Mouse (Mus musculus): ENCODE results near the gene Carmil2. TPM values are rescaled to one million over a fixed set of nuclear protein-coding genes. Genes with fewer than 3 reads are reported as not detected.
A peak's percentile ranks its signal among the peaks of the same experiment; 100 is the strongest.

Carmil2 gene
- polyA plus RNA-seq, 1 experiment from 2014 or later, result 0.58 TPM

DNA sequence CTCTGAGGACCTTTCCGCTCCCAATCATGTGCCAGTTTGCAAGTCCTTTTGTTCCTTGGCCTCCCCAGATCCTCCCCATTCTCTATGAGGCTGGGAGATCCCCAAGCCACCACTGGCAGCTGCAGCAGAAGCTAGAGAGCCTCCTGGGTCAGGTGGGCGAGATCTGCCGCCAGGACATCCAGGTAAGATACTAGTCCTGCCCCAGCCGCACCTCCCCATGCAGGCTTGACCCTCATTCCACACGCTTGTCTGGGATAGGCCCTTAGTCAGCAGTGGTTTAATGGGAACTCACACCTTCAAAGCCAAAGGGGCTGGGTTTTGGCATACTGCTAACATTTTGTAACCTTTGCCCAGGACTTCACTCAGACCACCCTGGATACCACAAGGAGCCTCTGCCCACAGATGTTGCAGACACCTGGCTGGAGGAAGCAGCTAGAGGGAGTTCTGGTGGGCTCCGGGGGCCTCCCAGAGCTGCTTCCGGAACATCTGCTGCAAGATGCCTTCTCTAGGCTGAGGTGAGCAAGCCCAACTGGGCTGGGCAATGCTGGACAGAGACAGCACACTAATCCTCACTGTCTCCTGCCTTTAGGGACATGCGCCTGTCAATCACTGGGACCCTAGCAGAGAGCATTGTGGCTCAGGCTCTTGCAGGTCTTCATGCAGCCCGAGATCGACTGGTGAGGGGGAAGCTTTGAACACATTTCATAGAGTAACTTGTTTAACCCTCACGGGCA is 6.5 kb downstream of the Carmil2 start:
- no peak for ATAC-seq (ENCODE audit: low FRiP score, low TSS enrichment)
- H3K4me2 ChIP-seq (replicated peaks; ENCODE audit: low read depth), result no peak overlapping the region
- H3K4me3 ChIP-seq (ENCODE audit: low read depth, low read length), result no peak overlapping the region
- no peaks in the 10 kb centered on the region for H3K9me3 ChIP-seq (ENCODE audit: control insufficient read depth, low read length)
- no peak overlapping the region for H3K9ac ChIP-seq (ENCODE audit: low read length)
- no peak for TF ChIP-seq CTCF (IDR thresholded peaks at IDR 0.05; ENCODE audit: low read depth)
- no peak for TF ChIP-seq EP300 (optimal IDR thresholded peaks at IDR 0.05)
- no peaks in the 10 kb centered on the region; the same call in 1 of the 2 replicates for H3K36me3 ChIP-seq (ENCODE audit: control insufficient read depth, insufficient read depth, low read length)
- H3K4me1 ChIP-seq (replicated peaks; ENCODE audit: control insufficient read depth, insufficient read depth), result no peaks in the 10 kb centered on the region; the same call in 1 of the 2 replicates
- WGBS, result 93% methylated on average over 11 of the region's 11 CpGs
- DNase-seq (ENCODE audit: low spot score), result no peak
- H3K27me3 ChIP-seq (ENCODE audit: control insufficient read depth, insufficient read depth, low read length), result no peaks in the 10 kb centered on the region
- no peak overlapping the region for H3K27ac ChIP-seq (replicated peaks)

DNA sequence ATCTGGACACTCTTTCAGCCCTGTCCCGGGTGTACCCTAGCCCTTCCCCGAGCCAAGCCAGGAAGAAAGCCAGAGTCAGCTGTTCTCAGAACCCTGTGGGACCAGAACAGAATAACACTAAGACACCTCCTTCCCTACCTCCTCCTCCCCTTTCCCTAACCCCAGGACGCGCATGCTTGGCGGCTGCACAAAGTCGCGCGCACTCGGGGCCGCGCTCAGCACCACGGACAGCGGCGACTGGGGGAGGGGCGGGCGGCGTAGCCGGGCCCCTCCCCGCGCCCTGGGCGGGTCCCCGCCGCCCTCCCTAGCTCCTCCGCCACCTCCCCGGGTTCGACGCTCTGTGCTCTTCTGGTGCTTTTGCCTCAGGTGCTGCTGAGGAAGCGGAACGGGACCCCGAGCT is 7.6 kb downstream of the Carmil2 start:
- DNase-seq (ENCODE audit: low spot score), result peak; percentile 74
- ATAC-seq (ENCODE audit: low FRiP score, low TSS enrichment), result peak; percentile 57; the same call in 1 of the 2 replicates

GRCm38 (mm10) chr8:105694051-105694799 is 8.2 kb downstream of the Carmil2 start:
- peak; percentile 28; the same call in 1 of the 2 replicates for ATAC-seq (ENCODE audit: low FRiP score, low TSS enrichment)
- Histone ChIP-seq H3K4me1 (replicated peaks; ENCODE audit: control insufficient read depth, insufficient read depth) (no peaks in the 10 kb centered on the region; the same call in 1 of the 2 replicates), H3K27me3 (ENCODE audit: control insufficient read depth, insufficient read depth, low read length) (no peaks in the 10 kb centered on the region), H3K9ac (ENCODE audit: low read length) (peak overlapping the region; percentile 45), H3K27ac (replicated peaks) (no peak overlapping the region), H3K4me2 (replicated peaks; ENCODE audit: low read depth) (peak overlapping the region; percentile 91), H3K9me3 (ENCODE audit: control insufficient read depth, low read length) (no peaks in the 10 kb centered on the region), H3K4me3 (ENCODE audit: low read depth, low read length) (peak overlapping the region; percentile 45), H3K36me3 (ENCODE audit: control insufficient read depth, insufficient read depth, low read length) (peaks cover 5% of the 10 kb centered on the region; the same call in 1 of the 2 replicates)
- peak; percentile 39 for DNase-seq (ENCODE audit: low spot score)
- WGBS, result 17% methylated on average over 40 of the region's 40 CpGs
- peak; percentile 17; the same call in 1 of the 2 replicates for TF ChIP-seq CTCF (IDR thresholded peaks at IDR 0.05; ENCODE audit: low read depth)
- no peak for TF ChIP-seq EP300 (optimal IDR thresholded peaks at IDR 0.05)

More for the DNA sequence above, 7.6 kb downstream of the Carmil2 start:
- WGBS, result 3% methylated on average over 26 of the region's 30 CpGs
- TF ChIP-seq EP300 (optimal IDR thresholded peaks at IDR 0.05) (no peak), CTCF (IDR thresholded peaks at IDR 0.05; ENCODE audit: low read depth) (no peak)
- peak overlapping the region; percentile 91 for H3K4me2 ChIP-seq (replicated peaks; ENCODE audit: low read depth)
- no peak overlapping the region for H3K27ac ChIP-seq (replicated peaks)
- H3K9ac ChIP-seq (ENCODE audit: low read length), result peak overlapping the region; percentile 45
- H3K9me3 ChIP-seq (ENCODE audit: control insufficient read depth, low read length), result no peaks in the 10 kb centered on the region
- peaks cover 2% of the 10 kb centered on the region; the same call in 1 of the 2 replicates for H3K36me3 ChIP-seq (ENCODE audit: control insufficient read depth, insufficient read depth, low read length)
- H3K27me3 ChIP-seq (ENCODE audit: control insufficient read depth, insufficient read depth, low read length), result no peaks in the 10 kb centered on the region
- H3K4me1 ChIP-seq (replicated peaks; ENCODE audit: control insufficient read depth, insufficient read depth), result no peaks in the 10 kb centered on the region; the same call in 1 of the 2 replicates
- H3K4me3 ChIP-seq (ENCODE audit: low read depth, low read length), result peak overlapping the region; percentile 45

- DNase-seq (ENCODE audit: low spot score) (no peak), ATAC-seq (ENCODE audit: low FRiP score, low TSS enrichment) (no peak)
- peaks cover 5% of the 10 kb centered on the region; the same call in 1 of the 2 replicates for H3K36me3 ChIP-seq (ENCODE audit: control insufficient read depth, insufficient read depth, low read length)
- no peaks in the 10 kb centered on the region for H3K27me3 ChIP-seq (ENCODE audit: control insufficient read depth, insufficient read depth, low read length)
- H3K9me3 ChIP-seq (ENCODE audit: control insufficient read depth, low read length), result no peaks in the 10 kb centered on the region
- H3K4me3 ChIP-seq (ENCODE audit: low read depth, low read length), result no peak overlapping the region
- H3K27ac ChIP-seq (replicated peaks), result no peak overlapping the region
- H3K4me1 ChIP-seq (replicated peaks; ENCODE audit: control insufficient read depth, insufficient read depth), result peaks cover 3% of the 10 kb centered on the region; the same call in 1 of the 2 replicates
- H3K9ac ChIP-seq (ENCODE audit: low read length), result no peak overlapping the region
- H3K4me2 ChIP-seq (replicated peaks; ENCODE audit: low read depth), result no peak overlapping the region
- no peak for TF ChIP-seq CTCF (IDR thresholded peaks at IDR 0.05; ENCODE audit: low read depth)
- no peak for TF ChIP-seq EP300 (optimal IDR thresholded peaks at IDR 0.05)
- whole genome bisulfite sequencing, result 76% methylated on average over 30 of the region's 30 CpGs
Measured at GRCm38 (mm10) chr8:105695080-105695780, 9.2 kb downstream of the Carmil2 start.

DNA sequence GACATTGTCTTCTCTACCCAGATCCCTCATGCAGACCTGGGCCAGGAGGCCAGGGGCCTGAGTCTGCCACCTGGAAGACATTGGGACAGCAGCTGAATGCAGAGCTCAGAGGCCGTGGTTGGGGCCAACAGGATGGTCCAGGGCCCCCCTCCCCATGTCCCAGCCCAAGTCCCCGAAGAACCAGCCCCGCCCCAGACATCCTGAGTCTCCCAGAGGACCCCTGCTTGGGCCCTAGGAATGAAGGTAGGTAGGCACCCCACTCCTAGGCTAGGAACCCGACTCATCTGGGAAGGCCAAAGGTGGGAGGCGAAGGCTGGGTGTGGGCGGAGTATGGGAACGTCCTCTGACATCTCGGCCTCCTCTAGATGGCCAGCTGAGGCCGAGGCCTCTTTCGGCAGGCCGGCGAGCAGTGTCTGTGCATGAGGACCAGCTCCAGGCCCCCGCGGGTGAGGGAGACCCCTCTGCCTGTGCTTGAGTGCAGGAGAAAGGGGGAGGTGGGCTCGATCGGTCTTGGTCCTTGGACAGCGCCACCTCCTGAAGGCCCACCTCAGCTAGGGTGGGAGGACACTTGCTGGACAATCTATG is 11.2 kb downstream of the Carmil2 start:
- peaks cover 5% of the 10 kb centered on the region; the same call in 1 of the 2 replicates for H3K36me3 ChIP-seq (ENCODE audit: control insufficient read depth, insufficient read depth, low read length)
- no peak overlapping the region for H3K27ac ChIP-seq (replicated peaks)
- peaks cover 7% of the 10 kb centered on the region; the same call in 1 of the 2 replicates for H3K4me1 ChIP-seq (replicated peaks; ENCODE audit: control insufficient read depth, insufficient read depth)
- no peak for DNase-seq (ENCODE audit: low spot score)
- H3K9me3 ChIP-seq (ENCODE audit: control insufficient read depth, low read length), result no peaks in the 10 kb centered on the region
- no peak overlapping the region for H3K4me3 ChIP-seq (ENCODE audit: low read depth, low read length)
- no peak overlapping the region for H3K9ac ChIP-seq (ENCODE audit: low read length)
- no peak overlapping the region for H3K4me2 ChIP-seq (replicated peaks; ENCODE audit: low read depth)
- 91% methylated on average over 17 of the region's 17 CpGs for WGBS
- no peak for ATAC-seq (ENCODE audit: low FRiP score, low TSS enrichment)
- no peak for TF ChIP-seq EP300 (optimal IDR thresholded peaks at IDR 0.05)
- TF ChIP-seq CTCF (IDR thresholded peaks at IDR 0.05; ENCODE audit: low read depth), result no peak
- no peaks in the 10 kb centered on the region for H3K27me3 ChIP-seq (ENCODE audit: control insufficient read depth, insufficient read depth, low read length)
